16 mouse cellular contexts compared by ENCODE assay signal in genomic region chr14:40653558-40653957, GRCm38 (mm10).
DNase-seq lines count a peak whose midpoint lies in the region.
"Had no signal": no experiment of that assay in that cellular context is flagged by ENCODE, and none has a peak within 500 bp of the region (broad histone marks: within the 10 kb centered on the region; RNA-seq: fewer than 3 reads in every experiment).

No protein-coding gene starts in this region.

- DNase-seq in ES-CJ7 (ENCODE audit: low read depth, low spot score) (peak; percentile 39), ZHBTc4 (ENCODE audit: low read depth, low spot score) (peak; percentile 46)
- DNase-seq in Muller cell, postnatal 12 days (ENCODE audit: inconsistent ontology term): peak; percentile 3
- no peak for DNase-seq in retina, embryonic 14.5 days (ENCODE audit: low spot score)
- DNase-seq in cerebellum, adult 8-10 months: no peak
- DNase-seq in lung, postnatal 14 days: no peak
- DNase-seq: adrenal gland, adult 2 months; adrenal gland, postnatal 10 days; adrenal gland, postnatal 25 days; B cell, adult 2 months; cerebellum, adult 11-12 months; cerebellum, adult 2 months; cerebellum, adult 9-11 months; cerebellum, postnatal 14 days; cerebellum, postnatal 36 days; embryo, embryonic 11 days had no signal

Comparison
In these comparisons a context has a peak if more than half of its experiments do, and no peak if none do; other contexts are left out.
1. DNase-seq: peak in ES-CJ7 (single experiment), Muller cell, postnatal 12 days (single experiment) and ZHBTc4 (single experiment); none in retina, embryonic 14.5 days (single experiment), cerebellum, adult 8-10 months (single experiment) and lung, postnatal 14 days (single experiment).